Mouse (Mus musculus): ENCODE measurements around the gene Rora. TPM values are rescaled to one million over a fixed set of nuclear protein-coding genes. Genes with fewer than 3 reads are reported as not detected.

The Rora gene
- polyA plus RNA-seq, 1 experiment from 2014 or later: 23.2 TPM

- WGBS: 86% methylated on average over 6 of the region's 6 CpGs
Observed at GRCm38 (mm10) chr9:69128335-69128734, 474.7 kb downstream of the Rora start.

GRCm38 (mm10) chr9:69132995-69133394 lies 479.4 kb downstream of the Rora start:
- no peak overlapping the region for H3K4me2 ChIP-seq (ENCODE audit: low read depth, low read length)
- H3K27ac ChIP-seq (ENCODE audit: low read depth, low read length): no peak overlapping the region
- H3K9ac ChIP-seq (replicated peaks; ENCODE audit: low read depth, low read length): no peak overlapping the region
- ATAC-seq (ENCODE audit: low read depth): no peak
- H3K4me1 ChIP-seq (ENCODE audit: control insufficient read depth, insufficient read depth, low read length): 0 out of 2 replicates have a peak, but pooled peaks cover 7% of the 10 kb centered on the region
- no peaks in the 10 kb centered on the region for H3K27me3 ChIP-seq (ENCODE audit: control insufficient read depth, insufficient read depth, low read length)
- no peaks in the 10 kb centered on the region for H3K36me3 ChIP-seq (ENCODE audit: control insufficient read depth, insufficient read depth, low read length)
- H3K4me3 ChIP-seq (ENCODE audit: low read depth, low read length): no peak overlapping the region
- 88% methylated on average over 6 of the region's 6 CpGs for WGBS
- H3K9me3 ChIP-seq (ENCODE audit: control insufficient read depth, low read length): no peaks in the 10 kb centered on the region

More at GRCm38 (mm10) chr9:69128335-69128734, 474.7 kb downstream of the Rora start:
- H3K9ac ChIP-seq (replicated peaks; ENCODE audit: low read depth, low read length): no peak overlapping the region
- no peaks in the 10 kb centered on the region for H3K36me3 ChIP-seq (ENCODE audit: control insufficient read depth, insufficient read depth, low read length)
- no peak overlapping the region for H3K4me2 ChIP-seq (ENCODE audit: low read depth, low read length)
- H3K4me1 ChIP-seq (ENCODE audit: control insufficient read depth, insufficient read depth, low read length): peaks cover 12% of the 10 kb centered on the region; the same call in 1 of the 2 replicates
- no peak for ATAC-seq (ENCODE audit: low read depth)
- H3K4me3 ChIP-seq (ENCODE audit: low read depth, low read length): no peak overlapping the region
- H3K9me3 ChIP-seq (ENCODE audit: control insufficient read depth, low read length): no peaks in the 10 kb centered on the region
- H3K27me3 ChIP-seq (ENCODE audit: control insufficient read depth, insufficient read depth, low read length): no peaks in the 10 kb centered on the region
- H3K27ac ChIP-seq (ENCODE audit: low read depth, low read length): no peak overlapping the region

GRCm38 (mm10) chr9:69133696-69134095 lies 480.1 kb downstream of the Rora start:
- ATAC-seq (ENCODE audit: low read depth): no peak
- WGBS: 79% methylated on average over 7 of the region's 7 CpGs
- no peak overlapping the region for H3K4me2 ChIP-seq (ENCODE audit: low read depth, low read length)
- no peak overlapping the region for H3K9ac ChIP-seq (replicated peaks; ENCODE audit: low read depth, low read length)
- H3K4me1 ChIP-seq (ENCODE audit: control insufficient read depth, insufficient read depth, low read length): 0 out of 2 replicates have a peak, but pooled peaks cover 7% of the 10 kb centered on the region
- no peaks in the 10 kb centered on the region for H3K36me3 ChIP-seq (ENCODE audit: control insufficient read depth, insufficient read depth, low read length)
- H3K27me3 ChIP-seq (ENCODE audit: control insufficient read depth, insufficient read depth, low read length): no peaks in the 10 kb centered on the region
- H3K9me3 ChIP-seq (ENCODE audit: control insufficient read depth, low read length): no peaks in the 10 kb centered on the region
- no peak overlapping the region for H3K4me3 ChIP-seq (ENCODE audit: low read depth, low read length)
- no peak overlapping the region for H3K27ac ChIP-seq (ENCODE audit: low read depth, low read length)

- no peaks in the 10 kb centered on the region for H3K36me3 ChIP-seq (ENCODE audit: control insufficient read depth, insufficient read depth, low read length)
- H3K4me1 ChIP-seq (ENCODE audit: control insufficient read depth, insufficient read depth, low read length): 0 out of 2 replicates have a peak, but pooled peaks cover 7% of the 10 kb centered on the region
- 84% methylated on average over 9 of the region's 9 CpGs for WGBS
- no peak overlapping the region for H3K4me3 ChIP-seq (ENCODE audit: low read depth, low read length)
- no peak overlapping the region for H3K9ac ChIP-seq (replicated peaks; ENCODE audit: low read depth, low read length)
- no peaks in the 10 kb centered on the region for H3K9me3 ChIP-seq (ENCODE audit: control insufficient read depth, low read length)
- H3K27me3 ChIP-seq (ENCODE audit: control insufficient read depth, insufficient read depth, low read length): no peaks in the 10 kb centered on the region
- ATAC-seq (ENCODE audit: low read depth): no peak
- H3K4me2 ChIP-seq (ENCODE audit: low read depth, low read length): no peak overlapping the region
- H3K27ac ChIP-seq (ENCODE audit: low read depth, low read length): no peak overlapping the region
Observed at GRCm38 (mm10) chr9:69134604-69135003, 481.0 kb downstream of the Rora start.

- H3K4me2 ChIP-seq (ENCODE audit: low read depth, low read length): no peak overlapping the region
- ATAC-seq (ENCODE audit: low read depth): no peak
- H3K4me1 ChIP-seq (ENCODE audit: control insufficient read depth, insufficient read depth, low read length): 0 out of 2 replicates have a peak, but pooled peaks cover 7% of the 10 kb centered on the region
- no peak overlapping the region for H3K27ac ChIP-seq (ENCODE audit: low read depth, low read length)
- no peaks in the 10 kb centered on the region for H3K27me3 ChIP-seq (ENCODE audit: control insufficient read depth, insufficient read depth, low read length)
- H3K36me3 ChIP-seq (ENCODE audit: control insufficient read depth, insufficient read depth, low read length): no peaks in the 10 kb centered on the region
- no peak overlapping the region for H3K9ac ChIP-seq (replicated peaks; ENCODE audit: low read depth, low read length)
- 96% methylated on average over 5 of the region's 5 CpGs for WGBS
- no peaks in the 10 kb centered on the region for H3K9me3 ChIP-seq (ENCODE audit: control insufficient read depth, low read length)
- H3K4me3 ChIP-seq (ENCODE audit: low read depth, low read length): no peak overlapping the region
Observed at GRCm38 (mm10) chr9:69136821-69137220, 483.2 kb downstream of the Rora start.

- H3K9ac ChIP-seq (replicated peaks; ENCODE audit: low read depth, low read length): no peak overlapping the region
- no peaks in the 10 kb centered on the region for H3K9me3 ChIP-seq (ENCODE audit: control insufficient read depth, low read length)
- H3K4me1 ChIP-seq (ENCODE audit: control insufficient read depth, insufficient read depth, low read length): 0 out of 2 replicates have a peak, but pooled peaks cover 7% of the 10 kb centered on the region
- H3K27me3 ChIP-seq (ENCODE audit: control insufficient read depth, insufficient read depth, low read length): no peaks in the 10 kb centered on the region
- H3K4me3 ChIP-seq (ENCODE audit: low read depth, low read length): no peak overlapping the region
- ATAC-seq (ENCODE audit: low read depth): no peak
- H3K27ac ChIP-seq (ENCODE audit: low read depth, low read length): no peak overlapping the region
- 38% methylated on average over 10 of the region's 10 CpGs for WGBS
- H3K36me3 ChIP-seq (ENCODE audit: control insufficient read depth, insufficient read depth, low read length): no peaks in the 10 kb centered on the region
- no peak overlapping the region for H3K4me2 ChIP-seq (ENCODE audit: low read depth, low read length)
Observed at GRCm38 (mm10) chr9:69137398-69137797, 483.8 kb downstream of the Rora start.

- no peak overlapping the region for H3K4me2 ChIP-seq (ENCODE audit: low read depth, low read length)
- H3K9me3 ChIP-seq (ENCODE audit: control insufficient read depth, low read length): no peaks in the 10 kb centered on the region
- no peak for ATAC-seq (ENCODE audit: low read depth)
- 0 out of 2 replicates have a peak, but pooled peaks cover 7% of the 10 kb centered on the region for H3K4me1 ChIP-seq (ENCODE audit: control insufficient read depth, insufficient read depth, low read length)
- no peak overlapping the region for H3K4me3 ChIP-seq (ENCODE audit: low read depth, low read length)
- H3K9ac ChIP-seq (replicated peaks; ENCODE audit: low read depth, low read length): no peak overlapping the region
- H3K27ac ChIP-seq (ENCODE audit: low read depth, low read length): no peak overlapping the region
- H3K27me3 ChIP-seq (ENCODE audit: control insufficient read depth, insufficient read depth, low read length): no peaks in the 10 kb centered on the region
- 50% methylated on average over 6 of the region's 6 CpGs for WGBS
- no peaks in the 10 kb centered on the region for H3K36me3 ChIP-seq (ENCODE audit: control insufficient read depth, insufficient read depth, low read length)
Observed at GRCm38 (mm10) chr9:69140144-69140543, 486.6 kb downstream of the Rora start.

- Histone ChIP-seq H3K4me2 (ENCODE audit: low read depth, low read length) (no peak overlapping the region), H3K36me3 (ENCODE audit: control insufficient read depth, insufficient read depth, low read length) (no peaks in the 10 kb centered on the region), H3K4me3 (ENCODE audit: low read depth, low read length) (no peak overlapping the region), H3K27me3 (ENCODE audit: control insufficient read depth, insufficient read depth, low read length) (no peaks in the 10 kb centered on the region), H3K27ac (ENCODE audit: low read depth, low read length) (no peak overlapping the region), H3K9me3 (ENCODE audit: control insufficient read depth, low read length) (no peaks in the 10 kb centered on the region), H3K9ac (replicated peaks; ENCODE audit: low read depth, low read length) (no peak overlapping the region), H3K4me1 (ENCODE audit: control insufficient read depth, insufficient read depth, low read length) (0 out of 2 replicates have a peak, but pooled peaks cover 7% of the 10 kb centered on the region)
- 44% methylated on average over 4 of the region's 4 CpGs for WGBS
- ATAC-seq (ENCODE audit: low read depth): no peak
Observed at GRCm38 (mm10) chr9:69141859-69142258, 488.3 kb downstream of the Rora start.

GRCm38 (mm10) chr9:69146937-69147336 lies 493.4 kb downstream of the Rora start:
- ATAC-seq (ENCODE audit: low read depth): no peak
- no peak overlapping the region for H3K4me3 ChIP-seq (ENCODE audit: low read depth, low read length)
- H3K4me2 ChIP-seq (ENCODE audit: low read depth, low read length): no peak overlapping the region
- no peaks in the 10 kb centered on the region for H3K27me3 ChIP-seq (ENCODE audit: control insufficient read depth, insufficient read depth, low read length)
- 90% methylated on average over 1 of the region's 1 CpGs for WGBS
- H3K9ac ChIP-seq (replicated peaks; ENCODE audit: low read depth, low read length): no peak overlapping the region
- no peaks in the 10 kb centered on the region for H3K36me3 ChIP-seq (ENCODE audit: control insufficient read depth, insufficient read depth, low read length)
- no peak overlapping the region for H3K27ac ChIP-seq (ENCODE audit: low read depth, low read length)
- H3K4me1 ChIP-seq (ENCODE audit: control insufficient read depth, insufficient read depth, low read length): no peaks in the 10 kb centered on the region
- H3K9me3 ChIP-seq (ENCODE audit: control insufficient read depth, low read length): no peaks in the 10 kb centered on the region

All from neural tube, embryonic 14.5 days (tissue).